In genomic region chr16:26901471-26901870, GRCm38 (mm10) we compare ENCODE assay signal across 9 mouse cellular contexts.
DNase-seq lines count a peak whose midpoint lies in the region; ATAC-seq and TF ChIP-seq lines count a peak whose summit lies in the region.
"Had no signal": no experiment of that assay in that cellular context is flagged by ENCODE, and none has a peak within 500 bp of the region (broad histone marks: within the 10 kb centered on the region; RNA-seq: fewer than 3 reads in every experiment).

No protein-coding gene starts in this region.

- ATAC-seq in heart, embryonic 12.5 days (ENCODE audit: insufficient number of reproducible peaks, low FRiP score): no peak
- ATAC-seq in stomach, postnatal 0 days (ENCODE audit: low FRiP score, low TSS enrichment): no peak

- no peaks in the 10 kb centered on the region for H3K4me1 ChIP-seq in heart, adult 2 months (ENCODE audit: control insufficient read depth, insufficient read depth, low read length)
- no peaks in the 10 kb centered on the region for H3K4me1 ChIP-seq in heart, embryonic 12.5 days (replicated peaks)
- no peaks in the 10 kb centered on the region for H3K4me1 ChIP-seq in stomach, postnatal 0 days (replicated peaks; ENCODE audit: control insufficient read depth, insufficient read depth)
- H3K4me1 ChIP-seq: embryonic facial prominence, embryonic 13.5 days had no signal

- no peak overlapping the region for H3K4me2 ChIP-seq in heart, embryonic 12.5 days
- no peak overlapping the region for H3K4me2 ChIP-seq in stomach, postnatal 0 days (replicated peaks; ENCODE audit: low read depth)
- H3K4me2 ChIP-seq: embryonic facial prominence, embryonic 13.5 days had no signal

- H3K27ac ChIP-seq in heart, adult 2 months: no peak overlapping the region
- H3K27ac ChIP-seq in heart, embryonic 12.5 days (ENCODE audit: poor library complexity, severe bottlenecking): no peak overlapping the region
- no peak overlapping the region for H3K27ac ChIP-seq in left cerebral cortex, adult 2 months
- H3K27ac ChIP-seq in stomach, postnatal 0 days (replicated peaks): no peak overlapping the region
- H3K27ac ChIP-seq: embryonic facial prominence, embryonic 13.5 days had no signal

- H3K36me3 ChIP-seq in heart, adult 2 months (ENCODE audit: control insufficient read depth, insufficient read depth, low read length): no peaks in the 10 kb centered on the region
- H3K36me3 ChIP-seq in heart, embryonic 12.5 days: no peaks in the 10 kb centered on the region
- no peaks in the 10 kb centered on the region for H3K36me3 ChIP-seq in stomach, postnatal 0 days (ENCODE audit: control insufficient read depth, insufficient read depth, low read length)
- H3K36me3 ChIP-seq: embryonic facial prominence, embryonic 13.5 days had no signal

- H3K9ac ChIP-seq in heart, adult 2 months (ENCODE audit: low read depth, low read length): no peak overlapping the region
- no peak overlapping the region for H3K9ac ChIP-seq in heart, embryonic 12.5 days
- no peak overlapping the region for H3K9ac ChIP-seq in stomach, postnatal 0 days (ENCODE audit: low read length)
- H3K9ac ChIP-seq: embryonic facial prominence, embryonic 13.5 days had no signal

- no peak overlapping the region for H3K4me3 ChIP-seq in heart, adult 2 months
- no peak overlapping the region for H3K4me3 ChIP-seq in heart, embryonic 12.5 days
- H3K4me3 ChIP-seq in left cerebral cortex, adult 2 months: no peak overlapping the region
- no peak overlapping the region for H3K4me3 ChIP-seq in stomach, postnatal 0 days (ENCODE audit: low read depth, low read length)
- H3K4me3 ChIP-seq: embryonic facial prominence, embryonic 13.5 days had no signal

- H3K9me3 ChIP-seq in heart, embryonic 12.5 days (replicated peaks): no peaks in the 10 kb centered on the region
- no peaks in the 10 kb centered on the region for H3K9me3 ChIP-seq in stomach, postnatal 0 days (ENCODE audit: control insufficient read depth, low read length)
- H3K9me3 ChIP-seq: embryonic facial prominence, embryonic 13.5 days had no signal

- intact Hi-C loops in heart, adult 2 months (cut with DNase I): loop anchor here (5.0 kb wide), 3 partner anchors 81 to 556 kb away; no protein-coding TSS in a partner anchor
- intact Hi-C loops in left cerebral cortex, adult 2 months (cut with DNase I): loop anchor here (10.0 kb wide), 1 partner anchor 117 kb away; no protein-coding TSS in a partner anchor

- no peak for TF ChIP-seq POLR2A in heart, adult 2 months (IDR thresholded peaks at IDR 0.05; ENCODE audit: insufficient read depth, low read depth, low read length)

- no peaks in the 10 kb centered on the region for H3K79me2 ChIP-seq in heart, adult 2 months (replicated peaks; ENCODE audit: control insufficient read depth, insufficient read depth, low read length)

- TF ChIP-seq EP300 in heart, adult 2 months (IDR thresholded peaks at IDR 0.05; ENCODE audit: insufficient read depth, low read depth, low read length): no peak
- no peak for TF ChIP-seq EP300 in stomach, postnatal 0 days (optimal IDR thresholded peaks at IDR 0.05)

- TF ChIP-seq CTCF in heart, adult 2 months (IDR thresholded peaks at IDR 0.05): no peak
- no peak for TF ChIP-seq CTCF in left cerebral cortex, adult 2 months (IDR thresholded peaks at IDR 0.05)
- no peak for TF ChIP-seq CTCF in stomach, postnatal 0 days (IDR thresholded peaks at IDR 0.05; ENCODE audit: low read depth)

- peak; percentile 28 to 39 for DNase-seq in heart, adult 2 months
- DNase-seq in urinary bladder, postnatal 14 days (ENCODE audit: low spot score): peak; percentile 10
- no peak for DNase-seq in urinary bladder, adult 2 months (ENCODE audit: low spot score)
- DNase-seq in layer of hippocampus, postnatal 14 days (ENCODE audit: low spot score in 2 of 2): peak; percentile 21 to 30
- no peak for DNase-seq in thymus, postnatal 0 days (ENCODE audit: low spot score)
- DNase-seq in left cerebral cortex, adult 2 months (ENCODE audit: extremely low spot score in 1 of 2, low spot score in 2 of 2): no peak
- no peak for DNase-seq in stomach, postnatal 0 days (ENCODE audit: low spot score)

- no peaks in the 10 kb centered on the region for H3K27me3 ChIP-seq in heart, adult 2 months (ENCODE audit: control insufficient read depth, insufficient read depth, low read length)
- no peaks in the 10 kb centered on the region for H3K27me3 ChIP-seq in heart, embryonic 12.5 days (replicated peaks)
- no peaks in the 10 kb centered on the region for H3K27me3 ChIP-seq in stomach, postnatal 0 days (ENCODE audit: control insufficient read depth, insufficient read depth, low read length)
- H3K27me3 ChIP-seq: embryonic facial prominence, embryonic 13.5 days had no signal

- 15% methylated on average over 4 of the region's 4 CpGs for WGBS in heart, adult 2 months
- WGBS in heart, embryonic 12.5 days: 23% methylated on average over 4 of the region's 4 CpGs
- WGBS in stomach, postnatal 0 days: 20% methylated on average over 4 of the region's 4 CpGs

Comparison
In these comparisons a context has a peak if more than half of its experiments do, and no peak if none do; other contexts are left out.
1. DNase-seq: peak in heart, adult 2 months (2 of 2), urinary bladder, postnatal 14 days (single experiment) and layer of hippocampus, postnatal 14 days (2 of 2); none in urinary bladder, adult 2 months (single experiment), thymus, postnatal 0 days (single experiment), left cerebral cortex, adult 2 months (0 of 2) and stomach, postnatal 0 days (single experiment).